Comparison of ENCODE assay signal across 8 mouse cellular contexts in the genomic region with DNA sequence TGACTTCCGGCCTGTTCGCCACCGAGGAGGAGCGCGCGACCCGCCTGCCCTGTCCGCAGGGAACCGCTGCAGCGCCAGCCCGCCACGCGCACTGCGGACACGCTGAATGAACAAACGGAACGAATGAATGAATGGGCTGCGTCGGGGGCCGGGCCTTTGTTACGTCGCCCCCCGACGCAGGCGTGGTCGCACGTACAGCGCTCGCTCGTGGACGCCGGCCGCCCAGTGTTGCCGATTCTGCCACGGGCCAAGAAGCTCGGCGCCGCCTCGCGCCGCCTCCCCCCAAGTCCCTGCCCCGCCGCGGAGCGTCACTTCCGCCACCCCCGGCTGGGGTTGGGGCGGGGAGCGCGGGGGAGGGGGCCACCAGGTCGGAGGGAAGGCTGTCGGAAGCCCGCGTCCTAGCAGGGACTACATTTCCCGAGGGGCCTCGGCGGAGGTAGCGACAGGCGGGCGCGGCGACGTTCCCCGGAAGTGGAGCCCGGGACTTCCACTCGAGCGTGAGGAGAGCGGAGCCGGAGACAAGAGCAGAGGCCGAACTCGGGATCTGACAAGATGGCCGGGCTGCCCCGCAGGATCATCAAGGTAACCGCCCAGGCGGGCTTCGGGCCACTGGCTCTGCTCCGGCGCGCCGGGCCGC. TPM values are rescaled to one million over a fixed set of nuclear protein-coding genes. Genes with fewer than 3 reads are reported as not detected.
DNase-seq lines count a peak whose midpoint lies in the region; ATAC-seq and TF ChIP-seq lines count a peak whose summit lies in the region.

A gene (plus strand): TSS at position 490 of the 637 bp plus-strand sequence.

- peaks cover 1% of the 10 kb centered on the region; the same call in 1 of the 2 replicates for H3K4me1 ChIP-seq in cortical plate, adult 2 months (ENCODE audit: control insufficient read depth, insufficient read depth, low read length)
- peaks cover 30% of the 10 kb centered on the region for H3K4me1 ChIP-seq in megakaryocyte, embryonic 14.5 days

- peak within 1 kb of the TSS; percentile 96 for H3K27ac ChIP-seq in cortical plate, adult 2 months (ENCODE audit: insufficient read depth, low read length)

- TF ChIP-seq POLR2A in cortical plate, adult 2 months (IDR thresholded peaks at IDR 0.05; ENCODE audit: extremely low read depth, insufficient read depth, low read length): peak; percentile 77; the same call in 1 of the 2 replicates

- no peaks in the 10 kb centered on the region for H3K27me3 ChIP-seq in megakaryocyte, embryonic 14.5 days (replicated peaks)

- peak; percentile 96 for DNase-seq in gastrocnemius, adult 8-10 months (ENCODE audit: low spot score in 2 of 2)
- DNase-seq in hindlimb bud, embryonic 11.5 days (ENCODE audit: extremely low spot score, low read depth, low spot score): peak; percentile 72
- DNase-seq in left cerebral cortex, adult 8-10 months (ENCODE audit: low spot score in 2 of 2): peak; percentile 93 to 98
- DNase-seq in right cerebral cortex, postnatal 10 days (ENCODE audit: low spot score in 2 of 2): peak; percentile 99
- peak; percentile 93 for DNase-seq in urinary bladder, postnatal 25 days (ENCODE audit: low spot score)

- TF ChIP-seq CTCF in cortical plate, adult 2 months (IDR thresholded peaks at IDR 0.05; ENCODE audit: extremely low read depth, insufficient read depth, low read length): no peak

- peak; percentile 87 for ATAC-seq in activated CD4-positive, CD25-positive, alpha-beta regulatory T cell, adult 4 months

- H3K36me3 ChIP-seq in megakaryocyte, embryonic 14.5 days (replicated peaks; ENCODE audit: low read length): peaks cover 11% of the 10 kb centered on the region

- peak within 1 kb of the TSS; percentile 49 for H3K4me3 ChIP-seq in cortical plate, adult 2 months (ENCODE audit: insufficient read depth, low read length)
- peak within 1 kb of the TSS; percentile 95 for H3K4me3 ChIP-seq in megakaryocyte, embryonic 14.5 days (replicated peaks)

- peaks cover 5% of the 10 kb centered on the region for H3K9me3 ChIP-seq in megakaryocyte, embryonic 14.5 days

RNA-seq across cellular contexts. Expression of the gene that starts here (rescaled TPM):
- 100 to 1,000 TPM; 349 to 397 TPM for polyA plus RNA-seq in activated CD4-positive, CD25-positive, alpha-beta regulatory T cell, adult 4 months (2017; shearing (Covaris generic))
- polyA plus RNA-seq in cortical plate, adult 2 months (2012; rRNA removed): 174 and 179 TPM in 2 replicates
- 10 to 100 TPM; 57.2 to 77.8 (median 64.6) TPM for total RNA-seq in gastrocnemius, adult 8-10 months (2022)
- 100 to 1,000 TPM; 181 to 234 (median 208) TPM for total RNA-seq in left cerebral cortex, adult 8-10 months (2022)
- polyA plus RNA-seq in megakaryocyte, embryonic 14.5 days (2012; ENCODE audit: insufficient read depth, low replicate concordance): 8.5 and 45.8 TPM in 2 replicates

Comparison
In these comparisons a context has a peak if more than half of its experiments do, and no peak if none do; other contexts are left out.
1. Peak in every context shown above with its lines: DNase-seq, ATAC-seq, H3K4me3 ChIP-seq and H3K27ac ChIP-seq.